Mouse (Mus musculus) heart, embryonic 12.5 days (tissue): ENCODE data around the gene Eml6. TPM values are rescaled to one million over a fixed set of nuclear protein-coding genes. Genes with fewer than 3 reads are reported as not detected.
"Not testable (repeated sequence)": the region's sequence is repeated elsewhere in the genome, so short reads cannot be mapped to it uniquely, and the experiment has no call there.

ENCODE experiments used
- ATAC-seq: fragments of 200-750 bp; cut with Nextera tagmentation; 2 replicates; pipeline ENCODE4 v1.8.0; 2017; ENCODE audit warnings: moderate TSS enrichment, moderate library complexity; ENCODE audit not compliant: insufficient number of reproducible peaks, low FRiP score
- H3K27ac ChIP-seq: fragments of 300-500 bp; sonication (generic); 2 replicates; pipeline ENCODE4 v1.5.1; 2016; ENCODE audit warnings: mild to moderate bottlenecking, moderate library complexity; ENCODE audit not compliant: poor library complexity, severe bottlenecking
- H3K27me3 ChIP-seq: fragments of 300-500 bp; sonication (generic); replicated peaks from 2 replicates; pipeline ENCODE4 v1.6.1; 2016; ENCODE audit warnings: mild to moderate bottlenecking, moderate library complexity
- H3K36me3 ChIP-seq: fragments of 300-500 bp; sonication (generic); 2 replicates; pipeline ENCODE4 v1.6.1; 2016; ENCODE audit warnings: mild to moderate bottlenecking, moderate library complexity
- H3K4me1 ChIP-seq: fragments of 300-500 bp; sonication (generic); replicated peaks from 2 replicates; pipeline ENCODE4 v1.6.1; 2016; ENCODE audit warnings: mild to moderate bottlenecking
- H3K4me2 ChIP-seq: fragments of 300-500 bp; sonication (generic); 2 replicates; pipeline ENCODE4 v1.6.1; 2016; ENCODE audit warnings: mild to moderate bottlenecking, moderate library complexity
- H3K4me3 ChIP-seq: fragments of 300-500 bp; sonication (generic); 2 replicates; pipeline ENCODE4 v1.5.1; 2016; ENCODE audit warnings: mild to moderate bottlenecking
- H3K9ac ChIP-seq: fragments of 300-500 bp; sonication (generic); 2 replicates; pipeline ENCODE4 v1.6.1; 2016; ENCODE audit warnings: mild to moderate bottlenecking, moderate library complexity
- H3K9me3 ChIP-seq: fragments of 300-500 bp; sonication (generic); replicated peaks from 2 replicates; pipeline ENCODE4 v1.6.1; 2016; ENCODE audit warnings: mild to moderate bottlenecking, moderate library complexity
- WGBS: fragments of 180-500 bp; shearing (Covaris S2); methylation state at CpG from one replicate; pipeline ENCODE4 v1.1.7; 2016; 5-methylcytosine and 5-hydroxymethylcytosine counted together
- polyA plus RNA-seq: library from polyadenylated mRNA; unstranded; fragments of >200 nt; fragmentation: Nextera tagmentation; extraction: Ambion mirVana; gene quantifications from 2 replicates; pipeline ENCODE4 v1.2.1, GENCODE M21; 2016

Gene Eml6
- polyA plus RNA-seq, 1 experiment from 2014 or later = 1.5 TPM

- Histone ChIP-seq H3K9me3 (no peaks in the 10 kb centered on the region), H3K4me1 (peaks cover 21% of the 10 kb centered on the region)
- no peak for ATAC-seq
Measured at GRCm38 (mm10) chr11:29768523-29768922, 257.3 kb downstream of the Eml6 start.

GRCm38 (mm10) chr11:29766313-29766982, 259.4 kb downstream of the Eml6 start:
- no peaks in the 10 kb centered on the region for H3K27me3 ChIP-seq
- 76% methylated on average over 11 of the region's 11 CpGs for WGBS
- no peak overlapping the region for H3K9ac ChIP-seq
- H3K9me3 ChIP-seq = no peaks in the 10 kb centered on the region
- H3K27ac ChIP-seq = no peak overlapping the region
- no peaks in the 10 kb centered on the region for H3K36me3 ChIP-seq
- peaks cover 12% of the 10 kb centered on the region for H3K4me1 ChIP-seq
- no peak for ATAC-seq
- H3K4me3 ChIP-seq = no peak overlapping the region
- no peak overlapping the region for H3K4me2 ChIP-seq

More at GRCm38 (mm10) chr11:29768523-29768922, 257.3 kb downstream of the Eml6 start:
- no peaks in the 10 kb centered on the region for H3K27me3 ChIP-seq
- H3K27ac ChIP-seq = no peak overlapping the region
- H3K4me3 ChIP-seq = no peak overlapping the region
- H3K4me2 ChIP-seq = no peak overlapping the region
- H3K36me3 ChIP-seq = no peaks in the 10 kb centered on the region
- H3K9ac ChIP-seq = no peak overlapping the region

GRCm38 (mm10) chr11:29765063-29765462, 260.8 kb downstream of the Eml6 start:
- Histone ChIP-seq H3K9ac (no peak overlapping the region), H3K36me3 (no peaks in the 10 kb centered on the region), H3K4me2 (no peak overlapping the region), H3K27me3 (no peaks in the 10 kb centered on the region), H3K4me3 (no peak overlapping the region), H3K4me1 (no peaks in the 10 kb centered on the region), H3K27ac (no peak overlapping the region), H3K9me3 (no peaks in the 10 kb centered on the region)
- 71% methylated on average over 4 of the region's 4 CpGs for WGBS
- ATAC-seq = no peak

GRCm38 (mm10) chr11:29762768-29763167, 263.1 kb downstream of the Eml6 start:
- H3K4me2 ChIP-seq = no peak overlapping the region
- no peak overlapping the region for H3K27ac ChIP-seq
- no peak overlapping the region for H3K9ac ChIP-seq
- no peak for ATAC-seq
- H3K36me3 ChIP-seq = no peaks in the 10 kb centered on the region
- no peaks in the 10 kb centered on the region for H3K9me3 ChIP-seq
- 82% methylated on average over 1 of the region's 1 CpGs for WGBS
- H3K4me3 ChIP-seq = no peak overlapping the region
- peaks cover 4% of the 10 kb centered on the region; the same call in 1 of the 2 replicates for H3K4me1 ChIP-seq
- no peaks in the 10 kb centered on the region for H3K27me3 ChIP-seq

GRCm38 (mm10) chr11:29761387-29761786, 264.4 kb downstream of the Eml6 start:
- Histone ChIP-seq H3K27ac (no peak overlapping the region), H3K36me3 (no peaks in the 10 kb centered on the region), H3K4me2 (no peak overlapping the region), H3K27me3 (no peaks in the 10 kb centered on the region), H3K9me3 (no peaks in the 10 kb centered on the region), H3K4me1 (peaks cover 8% of the 10 kb centered on the region), H3K4me3 (no peak overlapping the region), H3K9ac (no peak overlapping the region)
- no peak for ATAC-seq
- 90% methylated on average over 9 of the region's 9 CpGs for WGBS

GRCm38 (mm10) chr11:29758617-29759016, 267.2 kb downstream of the Eml6 start:
- ATAC-seq = no peak
- Histone ChIP-seq H3K4me1 (peaks cover 8% of the 10 kb centered on the region), H3K4me3 (no peak overlapping the region), H3K4me2 (no peak overlapping the region), H3K27ac (no peak overlapping the region), H3K9ac (no peak overlapping the region), H3K9me3 (no peaks in the 10 kb centered on the region), H3K27me3 (no peaks in the 10 kb centered on the region), H3K36me3 (no peaks in the 10 kb centered on the region)
- 79% methylated on average over 5 of the region's 5 CpGs for WGBS

GRCm38 (mm10) chr11:29756007-29756406, 269.8 kb downstream of the Eml6 start:
- not testable (repeated sequence) for H3K36me3 ChIP-seq, H3K9me3 ChIP-seq, H3K4me2 ChIP-seq, H3K27ac ChIP-seq, H3K4me3 ChIP-seq, H3K27me3 ChIP-seq, ATAC-seq, H3K9ac ChIP-seq
- H3K4me1 ChIP-seq = peaks cover 16% of the 10 kb centered on the region
- 85% methylated on average over 5 of the region's 5 CpGs for WGBS

- no peak overlapping the region for H3K4me2 ChIP-seq
- ATAC-seq = no peak
- no peak overlapping the region for H3K27ac ChIP-seq
- H3K4me1 ChIP-seq = peaks cover 11% of the 10 kb centered on the region
- no peaks in the 10 kb centered on the region for H3K9me3 ChIP-seq
- WGBS = 80% methylated on average over 14 of the region's 14 CpGs
- no peak overlapping the region for H3K4me3 ChIP-seq
- no peaks in the 10 kb centered on the region for H3K27me3 ChIP-seq
- peaks cover 23% of the 10 kb centered on the region for H3K36me3 ChIP-seq
- no peak overlapping the region for H3K9ac ChIP-seq
Measured at GRCm38 (mm10) chr11:29751648-29752611, 273.9 kb downstream of the Eml6 start.

GRCm38 (mm10) chr11:29751013-29751412, 274.8 kb downstream of the Eml6 start:
- no peak overlapping the region for H3K4me3 ChIP-seq
- WGBS = 88% methylated on average over 2 of the region's 2 CpGs
- H3K27ac ChIP-seq = no peak overlapping the region
- peaks cover 33% of the 10 kb centered on the region for H3K36me3 ChIP-seq
- no peak overlapping the region for H3K4me2 ChIP-seq
- H3K9ac ChIP-seq = no peak overlapping the region
- H3K27me3 ChIP-seq = no peaks in the 10 kb centered on the region
- H3K4me1 ChIP-seq = peaks cover 9% of the 10 kb centered on the region; the same call in 1 of the 2 replicates
- no peaks in the 10 kb centered on the region for H3K9me3 ChIP-seq
- ATAC-seq = no peak

GRCm38 (mm10) chr11:29749468-29749829, 276.4 kb downstream of the Eml6 start:
- Histone ChIP-seq H3K9ac (no peak overlapping the region), H3K9me3 (no peaks in the 10 kb centered on the region), H3K4me2 (no peak overlapping the region), H3K4me3 (no peak overlapping the region), H3K36me3 (peaks cover 37% of the 10 kb centered on the region), H3K4me1 (peaks cover 9% of the 10 kb centered on the region; the same call in 1 of the 2 replicates), H3K27ac (no peak overlapping the region), H3K27me3 (no peaks in the 10 kb centered on the region)
- ATAC-seq = no peak
- WGBS = 91% methylated on average over 1 of the region's 1 CpGs

GRCm38 (mm10) chr11:29748750-29749467, 276.9 kb downstream of the Eml6 start:
- Histone ChIP-seq H3K27ac (no peak overlapping the region), H3K4me3 (no peak overlapping the region), H3K36me3 (peaks cover 40% of the 10 kb centered on the region), H3K27me3 (no peaks in the 10 kb centered on the region), H3K9ac (no peak overlapping the region), H3K9me3 (no peaks in the 10 kb centered on the region), H3K4me2 (no peak overlapping the region), H3K4me1 (peaks cover 9% of the 10 kb centered on the region; the same call in 1 of the 2 replicates)
- no peak for ATAC-seq
- WGBS = 94% methylated on average over 8 of the region's 8 CpGs
